Mouse (Mus musculus) heart, adult 9 months (tissue): ENCODE measurements around the gene Micall2.
"Not testable (repeated sequence)": the region's sequence is repeated elsewhere in the genome, so short reads cannot be mapped to it uniquely, and the experiment has no call there.

Source experiments
- DNase-seq, 2 experiments: peaks; one replicate each; pipeline ENCODE4 v3.0.0; 2022; ENCODE audit warnings: low spot score in 2 of 2

Micall2 gene

DNA sequence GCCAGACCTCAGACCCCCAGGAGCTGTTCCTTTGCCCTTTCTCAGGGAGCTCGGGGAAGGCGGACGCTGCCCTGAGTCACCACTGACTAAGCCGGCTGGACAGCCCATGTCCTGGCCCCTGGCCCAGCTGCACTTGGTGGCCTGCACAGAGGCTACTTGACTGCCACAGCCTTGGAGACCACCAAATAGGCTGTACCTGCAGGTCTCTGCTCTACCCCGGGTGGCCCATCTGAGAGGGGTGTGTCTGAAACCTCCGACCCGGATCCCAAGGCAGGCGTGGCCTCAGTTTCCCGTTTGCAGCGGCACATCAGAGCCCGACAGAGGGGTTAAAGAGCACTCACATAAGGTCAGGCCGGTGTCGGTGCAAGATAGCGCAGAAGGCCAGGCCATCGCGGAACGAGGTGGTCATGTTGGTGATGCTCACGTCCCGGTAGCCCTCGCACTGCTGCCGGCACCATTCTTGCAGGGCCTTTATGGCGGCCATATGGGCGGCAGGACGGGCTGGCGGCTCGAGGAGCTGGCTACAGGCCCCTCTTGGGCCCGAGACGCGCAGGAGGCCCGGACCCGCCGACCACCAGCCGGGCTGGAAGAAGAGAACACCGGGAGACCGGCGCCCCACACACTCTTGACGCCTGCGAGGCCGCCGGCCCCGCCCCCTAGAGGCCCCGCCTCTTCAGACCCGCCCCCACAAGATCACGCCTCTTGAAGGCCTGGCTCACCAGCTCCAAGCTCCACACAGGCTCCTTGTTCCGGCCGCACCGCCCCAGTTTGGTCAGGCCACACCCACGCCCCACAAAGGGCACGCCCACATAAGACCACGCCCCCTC is at the start of gene Micall2:
Micall2 (minus strand) TSS at position 660 of the 827 bp plus-strand sequence.
- peak; percentile 98 for DNase-seq

DNA sequence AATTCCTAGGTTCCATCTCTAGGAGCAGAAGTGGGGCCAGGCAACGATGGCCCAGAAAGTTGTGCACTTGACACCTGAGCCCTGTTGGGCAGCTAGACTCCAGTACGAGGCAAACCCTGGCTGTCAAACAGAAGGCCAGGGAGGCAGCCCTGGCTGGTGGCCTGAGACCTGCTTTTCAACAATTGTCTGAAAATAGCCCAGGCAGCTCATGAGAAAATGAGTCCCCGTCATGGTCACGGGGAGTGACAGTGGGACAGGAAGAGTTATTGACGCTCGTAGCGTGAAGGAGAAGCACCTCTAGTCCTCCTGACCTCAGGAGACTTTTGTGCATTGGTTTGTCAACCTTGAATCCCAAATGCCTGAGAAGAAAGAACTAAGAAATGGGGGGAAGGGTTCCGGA is 45.3 kb upstream of the Micall2 start:
- peak; percentile 62 to 73 for DNase-seq

DNA sequence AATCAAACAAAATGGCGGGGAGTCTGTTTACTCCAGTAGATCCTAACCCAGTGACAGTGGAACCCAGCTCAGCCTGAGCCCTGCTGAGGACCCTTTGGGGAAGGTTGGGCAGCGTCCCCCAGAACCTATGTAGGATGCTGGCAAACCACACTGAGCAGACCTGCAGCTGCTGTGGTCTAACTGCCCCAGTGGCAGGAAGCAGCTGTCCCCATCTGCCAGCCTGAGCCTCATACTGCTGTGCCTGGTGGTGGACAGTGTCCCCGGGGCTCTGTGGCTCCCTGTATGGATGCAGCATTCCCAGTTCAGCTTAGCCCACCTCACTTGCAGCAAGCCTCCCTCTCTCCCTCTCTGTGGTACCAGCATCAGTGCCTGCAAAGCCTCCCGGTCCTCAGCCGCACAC is 40.8 kb upstream of the Micall2 start:
- DNase-seq: no peak

DNA sequence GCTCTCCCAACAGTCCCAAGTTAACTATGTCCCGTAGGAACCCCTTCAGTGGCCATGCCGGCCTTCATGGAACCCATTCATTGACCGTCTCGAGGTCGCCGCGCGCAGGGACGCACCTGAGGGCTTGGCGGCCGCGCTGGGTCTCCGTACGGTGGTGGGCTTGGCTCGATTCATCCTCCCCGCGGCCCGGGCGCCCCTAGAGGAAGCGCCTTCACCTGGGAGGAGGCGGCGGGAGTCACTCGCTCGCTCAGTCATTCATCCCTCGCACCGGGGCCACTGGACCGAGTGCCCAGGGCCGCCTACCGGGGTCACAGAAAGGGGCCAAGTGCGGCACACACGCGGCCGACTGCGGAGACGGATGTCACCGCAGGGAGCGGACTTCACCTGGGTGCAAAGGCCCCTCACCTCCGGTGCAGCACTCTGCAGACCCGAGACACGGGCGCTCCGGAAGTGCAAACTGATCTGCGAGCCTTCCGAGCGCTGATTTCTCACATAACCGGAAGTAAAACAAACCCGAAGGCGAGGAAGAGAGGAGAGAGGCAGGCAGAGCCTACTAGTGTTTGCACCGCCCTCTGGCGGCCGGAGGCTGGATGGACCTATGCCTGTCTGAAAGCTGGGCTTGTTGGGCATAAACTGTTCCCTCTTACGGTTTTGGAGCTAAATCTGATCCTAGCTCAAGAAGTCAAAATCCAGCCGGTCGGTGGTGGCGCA is 39.2 kb upstream of the Micall2 start, which contains the start of gene Ints1:
Ints1 (minus strand) TSS at position 459 of the 711 bp plus-strand sequence.
- DNase-seq: peak; percentile 90 to 95

DNA sequence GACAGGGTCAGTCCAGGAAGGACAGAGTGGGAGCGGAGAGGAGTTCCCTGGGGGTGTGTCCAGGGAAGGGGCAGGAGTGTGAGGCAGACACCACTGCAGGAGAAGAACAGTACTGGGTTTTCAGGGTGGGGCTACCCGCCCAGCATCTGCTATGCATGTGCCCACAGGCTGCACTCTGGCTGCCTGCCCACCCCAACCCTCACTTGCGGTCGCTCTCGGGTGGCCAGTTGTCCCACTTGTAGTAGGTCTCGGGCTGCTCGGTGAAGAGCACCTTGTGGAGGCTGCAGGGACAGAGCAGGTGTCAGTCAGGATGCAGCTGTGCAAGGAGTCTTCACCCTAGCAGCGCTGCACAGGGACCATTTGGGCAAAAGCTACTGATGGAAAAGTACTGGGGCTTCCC is 32.1 kb upstream of the Micall2 start:
- no peak for DNase-seq

DNA sequence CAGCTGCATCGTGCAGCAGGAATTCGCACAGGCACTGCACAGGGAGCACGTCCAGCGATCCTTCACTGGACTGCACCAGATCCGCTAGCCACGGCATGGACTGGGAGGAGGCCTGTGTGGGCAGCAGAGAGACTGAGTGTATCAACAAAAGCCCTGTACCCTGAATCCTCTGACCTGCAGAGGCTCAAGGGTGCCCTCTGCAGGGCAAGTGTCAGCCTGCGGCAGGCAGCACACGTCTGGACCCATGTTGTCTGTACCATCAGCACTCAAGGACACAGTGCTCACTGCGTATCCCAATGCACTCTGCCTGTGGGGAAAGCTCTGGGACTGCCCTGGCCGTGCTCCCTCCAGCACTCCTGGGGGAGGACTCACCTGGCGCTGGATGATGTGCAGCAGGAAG is 28.2 kb upstream of the Micall2 start:
- no peak for DNase-seq

DNA sequence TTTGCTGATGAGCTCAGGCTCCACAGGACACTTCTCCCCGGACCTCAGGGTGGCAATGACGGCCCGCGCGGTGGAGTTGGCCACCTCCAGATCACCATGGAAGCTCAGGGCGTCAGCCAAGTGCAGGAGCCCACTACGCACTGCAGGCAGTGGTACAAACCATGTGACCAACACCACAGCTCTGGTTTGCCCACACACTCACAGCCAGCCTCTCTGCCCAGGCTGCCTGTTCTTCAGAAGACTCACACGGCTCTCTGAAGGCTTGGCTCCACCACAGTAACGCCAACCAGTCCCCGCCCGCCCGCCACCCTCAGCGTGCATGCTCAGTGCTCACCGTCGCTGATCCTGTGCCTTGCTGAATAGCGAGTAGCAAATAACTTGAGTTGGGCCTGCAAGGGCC is 22.0 kb upstream of the Micall2 start:
- DNase-seq: no peak

DNA sequence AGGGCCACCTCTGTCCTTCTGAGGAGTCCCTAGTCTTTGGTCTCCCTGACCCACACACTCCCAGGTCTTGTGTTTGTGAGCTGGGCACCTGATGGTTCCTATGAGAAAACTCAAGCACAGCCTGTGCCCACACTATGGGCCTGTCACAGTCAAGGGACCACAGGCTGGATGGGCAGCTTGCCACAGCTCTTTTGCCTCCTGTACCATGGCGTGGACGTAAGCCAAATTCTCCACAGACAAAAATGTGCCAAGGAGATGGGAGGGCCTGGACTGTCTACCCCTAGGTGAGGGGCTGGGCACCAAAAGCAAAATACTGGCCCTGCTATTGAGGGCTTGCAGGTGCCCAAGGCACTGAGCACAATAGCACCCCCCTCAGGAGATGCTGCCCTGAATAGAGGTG is 20.4 kb upstream of the Micall2 start:
- DNase-seq: no peak

DNA sequence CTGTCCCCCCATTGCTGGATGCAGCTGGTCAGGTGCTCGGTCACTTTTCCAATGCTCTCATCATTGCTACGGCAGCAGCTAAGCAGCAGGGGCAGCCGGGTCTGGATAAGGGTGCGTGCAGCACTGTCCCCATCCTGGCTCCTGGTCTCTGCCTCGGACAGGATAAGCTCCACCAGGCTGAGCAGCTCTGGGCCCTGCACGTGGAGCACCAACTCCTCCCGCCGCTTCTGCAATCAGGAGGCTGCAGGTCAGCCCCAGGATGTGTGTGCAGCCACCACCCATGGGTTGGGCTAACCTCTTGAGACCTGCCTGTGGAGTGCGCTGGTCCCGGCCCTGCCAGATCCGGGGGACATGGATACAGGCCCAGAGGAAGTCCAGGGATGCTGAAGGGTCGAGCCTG is 20.0 kb upstream of the Micall2 start:
- DNase-seq: no peak

DNA sequence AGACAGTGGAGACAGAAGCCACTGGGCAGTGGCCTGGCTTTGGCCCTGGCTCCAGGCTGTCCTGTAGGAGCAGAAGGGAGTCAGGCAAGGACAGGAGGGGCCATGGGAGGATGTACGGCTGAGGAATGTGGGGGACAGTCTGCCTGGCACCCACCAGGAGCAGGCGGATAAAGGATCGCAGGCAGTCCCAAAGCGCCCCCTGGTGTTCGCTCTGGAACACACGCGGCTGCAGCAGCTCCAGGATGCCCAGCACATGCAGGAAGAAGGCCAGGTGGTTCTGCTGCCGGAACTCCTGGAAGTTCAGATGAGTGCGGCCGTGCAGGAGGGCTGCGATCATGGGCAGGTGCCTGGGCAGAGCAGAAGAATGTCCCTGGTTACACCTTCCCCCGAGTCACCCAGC is 18.6 kb upstream of the Micall2 start:
- no peak for DNase-seq

DNA sequence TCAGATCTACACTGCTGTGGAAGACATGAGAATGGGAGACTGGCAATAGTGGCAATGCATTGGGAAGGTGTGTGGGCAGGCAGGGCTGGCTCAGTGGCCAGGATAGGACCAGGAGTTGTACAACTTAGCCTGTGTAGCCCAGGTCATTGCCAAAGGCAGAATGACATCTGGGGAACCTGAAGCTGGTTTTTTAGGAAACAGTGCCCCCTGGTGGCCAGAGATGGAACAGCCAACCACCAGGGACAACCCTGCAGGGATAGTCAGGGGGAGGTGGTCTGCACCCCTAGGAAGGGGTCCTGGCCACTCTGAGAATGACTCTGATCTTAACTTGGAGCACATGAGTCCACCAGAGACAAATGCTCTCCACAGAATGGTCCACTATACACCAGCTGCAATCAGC is 14.4 kb upstream of the Micall2 start:
- peak; percentile 39 to 49 for DNase-seq

DNA sequence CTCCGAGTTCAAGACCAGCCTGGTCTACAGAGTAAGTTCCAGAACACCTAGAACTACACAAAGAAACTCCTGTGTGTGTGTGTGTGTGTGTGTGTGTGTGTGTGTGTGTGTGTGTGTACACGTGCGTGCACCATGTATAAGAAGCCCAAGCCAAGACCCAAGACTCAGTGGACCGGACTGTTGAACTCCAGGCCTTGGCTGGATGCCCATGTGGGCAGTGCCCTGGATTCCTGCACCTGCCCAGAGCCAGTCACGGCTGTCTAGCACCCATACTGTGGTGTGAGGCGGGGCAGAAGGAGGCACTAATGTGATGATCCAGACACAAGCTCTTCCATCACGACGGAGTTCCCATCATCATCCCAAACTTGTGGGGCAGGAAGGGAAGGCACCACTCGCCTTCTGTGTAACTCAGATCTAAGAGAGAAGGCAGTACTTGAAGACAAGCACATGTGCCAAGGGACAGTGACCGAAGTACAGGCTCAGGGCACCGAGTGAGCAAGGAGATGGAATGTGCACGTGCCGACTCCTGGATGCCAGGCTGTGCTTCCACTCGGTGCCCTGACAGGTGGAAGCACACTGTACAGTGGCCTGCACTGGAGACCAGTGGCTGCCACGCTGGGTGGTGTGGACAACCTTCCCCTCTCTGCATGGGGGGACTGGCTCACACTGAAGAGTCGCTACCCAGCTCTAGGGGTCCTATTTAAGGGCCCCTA is 13.4 kb upstream of the Micall2 start:
- no peak for DNase-seq

DNA sequence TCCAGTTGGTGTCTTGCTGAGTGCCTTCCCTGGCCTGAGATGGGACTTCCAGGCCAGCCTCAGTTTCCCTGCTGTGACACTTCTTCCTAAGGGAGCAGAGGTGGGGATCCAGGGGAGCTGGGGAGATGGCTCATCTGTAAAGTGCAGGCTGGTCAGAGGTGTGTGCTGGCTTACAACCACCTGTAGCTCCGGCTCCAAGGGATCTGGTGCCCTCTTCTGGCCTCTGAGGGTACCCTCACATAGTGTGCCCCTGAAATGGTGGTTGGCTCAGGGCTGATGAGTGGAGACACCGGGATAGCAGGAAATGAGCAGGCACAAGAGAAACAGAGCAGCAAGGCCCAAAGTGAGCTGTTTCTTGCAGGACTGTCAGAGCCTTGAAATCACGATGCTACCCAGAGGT is 9.6 kb upstream of the Micall2 start:
- peak in 1 of 2 experiments; percentile 36 for DNase-seq

DNA sequence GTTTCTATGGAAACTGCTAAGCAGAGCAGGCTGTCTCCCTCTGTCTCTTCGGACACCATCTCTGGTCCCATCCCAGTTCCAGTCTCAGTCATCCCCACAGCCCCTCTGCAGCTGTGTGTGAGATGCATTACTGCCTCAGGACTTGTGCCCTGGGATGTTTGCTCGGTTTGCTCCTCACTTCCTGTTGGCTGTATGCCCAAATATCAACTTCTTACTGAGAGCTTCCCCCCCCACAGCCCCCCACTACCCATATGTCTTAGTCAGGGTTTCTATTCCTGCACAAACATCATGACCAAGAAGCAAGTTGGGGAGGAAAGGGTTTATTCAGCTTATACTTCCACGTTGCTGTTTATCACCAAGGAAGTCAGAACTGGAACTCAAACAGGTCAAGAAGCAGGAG is 6.5 kb upstream of the Micall2 start:
- not testable (repeated sequence) for DNase-seq

DNA sequence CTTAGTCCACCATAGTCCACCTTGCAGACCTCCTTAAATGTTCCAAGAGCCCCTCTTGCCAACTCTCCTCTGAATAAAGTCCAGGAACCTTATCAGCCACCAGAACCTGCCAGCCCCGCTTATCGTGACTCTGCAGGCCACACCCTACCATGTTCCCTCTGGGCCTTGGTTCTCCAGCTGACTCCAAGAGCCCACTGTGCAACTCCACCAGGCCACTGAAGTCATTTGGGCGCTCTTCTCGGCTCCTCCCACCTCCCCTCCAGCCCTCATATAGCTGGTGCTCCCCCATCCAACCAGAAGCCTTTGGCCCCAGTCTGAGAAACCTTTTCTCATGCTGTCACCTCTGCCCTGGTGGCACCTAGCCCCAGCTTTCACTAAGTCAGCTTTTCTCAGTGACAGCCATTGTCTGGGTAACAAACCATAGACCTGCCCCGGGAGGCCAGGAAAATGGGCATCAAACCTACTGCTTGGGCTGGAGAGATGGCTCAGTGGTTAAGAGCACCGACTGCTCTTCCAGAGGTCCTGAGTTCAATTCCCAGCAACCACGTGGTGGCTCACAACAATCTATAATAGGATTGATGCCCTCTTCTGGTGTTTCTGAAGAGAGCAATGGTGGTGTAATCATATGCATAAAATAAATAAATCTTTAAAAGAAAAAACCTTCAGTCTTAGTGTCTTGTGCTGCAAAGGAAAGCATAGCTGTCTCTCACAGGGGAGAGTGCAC is 2.6 kb upstream of the Micall2 start:
- no peak for DNase-seq

DNA sequence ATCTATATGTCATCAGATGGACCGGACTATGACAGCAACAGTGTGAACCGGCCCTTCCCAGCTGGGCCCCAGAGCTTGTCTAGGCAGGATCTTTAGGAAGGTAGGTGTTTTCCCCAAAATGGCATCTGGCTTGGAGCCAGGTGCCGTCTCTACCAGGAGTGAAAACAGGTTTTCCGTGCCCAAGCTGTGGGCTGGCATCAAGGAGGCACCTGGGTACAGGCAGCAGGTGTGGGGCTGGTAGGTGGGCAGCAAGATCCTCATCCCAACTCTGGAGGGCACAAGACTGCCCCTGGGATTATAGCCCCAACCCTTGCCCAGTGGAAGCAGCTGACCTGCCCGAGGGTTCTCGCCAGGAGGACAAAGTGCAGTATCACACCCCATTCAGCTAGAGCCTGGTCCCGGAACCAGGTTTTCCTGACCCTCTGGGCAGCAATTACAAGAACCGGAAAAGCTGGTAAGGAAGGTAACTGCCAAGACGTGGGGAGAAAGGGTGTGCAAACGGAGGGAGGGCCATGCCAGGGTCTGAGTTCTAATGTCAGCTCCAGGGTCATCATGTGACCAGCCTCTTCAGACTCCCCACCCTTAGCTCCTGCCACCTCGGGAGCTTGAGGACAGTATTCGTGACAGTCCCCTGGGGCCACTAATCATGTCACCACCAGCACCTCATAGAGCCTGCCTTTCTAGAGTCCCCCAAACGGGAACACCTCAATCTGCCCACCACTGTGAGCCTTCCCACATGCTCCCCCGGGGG is 1.9 kb upstream of the Micall2 start:
- DNase-seq: no peak

DNA sequence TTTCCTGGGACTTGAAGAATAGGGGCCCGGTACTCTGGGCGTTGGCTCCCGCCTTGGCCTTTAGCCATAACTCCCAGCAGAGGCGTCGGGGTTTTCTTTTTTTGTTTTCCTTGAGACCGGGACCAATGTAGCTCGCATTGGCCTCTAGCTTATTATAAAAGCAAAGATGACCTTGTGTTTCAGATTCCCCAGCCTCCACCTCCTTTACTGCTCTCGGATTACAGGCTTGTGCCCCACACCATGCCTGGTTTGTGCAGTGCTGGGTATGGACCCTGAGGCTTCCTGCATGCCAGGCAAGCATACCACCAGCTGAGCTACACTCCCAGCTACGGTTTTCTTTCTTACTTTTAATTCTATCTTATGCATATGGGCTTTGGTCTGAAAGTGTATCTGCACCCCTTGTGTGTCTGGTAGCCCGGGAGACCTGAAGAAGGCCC is 386 bp upstream of the Micall2 start:
- DNase-seq: no peak

DNA sequence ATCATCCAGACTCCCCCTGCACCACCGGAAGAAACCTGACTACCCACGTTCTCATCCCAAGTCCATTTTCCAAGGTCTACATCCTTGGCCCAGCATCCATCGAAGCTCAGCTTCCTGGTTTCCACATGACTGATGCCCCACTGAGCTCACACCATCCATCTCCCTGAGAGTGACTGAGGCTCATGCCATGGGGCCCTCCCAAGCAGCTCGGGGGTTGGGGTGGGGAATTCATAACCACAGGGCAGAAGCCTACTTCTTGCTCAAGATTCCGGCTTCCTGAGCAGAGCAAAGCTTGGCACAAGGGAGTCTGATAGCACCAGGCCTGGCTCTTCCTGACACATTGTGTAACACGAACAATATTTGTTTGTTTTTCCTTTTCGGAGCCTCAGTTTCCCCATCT is 1.4 kb downstream of the Micall2 start:
- no peak for DNase-seq

DNA sequence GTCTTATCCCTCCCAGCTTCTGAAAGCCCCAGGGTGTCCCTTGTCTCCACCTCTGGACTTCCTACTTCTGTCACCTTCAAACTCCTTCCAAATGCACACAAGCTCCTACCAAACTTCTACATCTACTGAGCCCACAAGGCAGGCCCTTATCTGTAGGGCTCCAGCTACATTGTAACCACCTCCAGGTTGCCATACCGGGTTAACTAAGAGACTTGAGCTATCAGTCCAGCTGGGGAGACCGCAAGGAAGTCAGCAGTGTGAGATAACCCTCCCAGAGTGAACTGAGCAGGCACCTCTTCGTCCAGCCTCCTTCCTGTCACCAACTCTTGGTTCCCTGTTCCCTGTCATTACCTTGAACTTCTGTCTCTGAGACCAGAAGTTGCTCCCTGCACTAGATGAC is 2.1 kb downstream of the Micall2 start:
- DNase-seq: no peak

DNA sequence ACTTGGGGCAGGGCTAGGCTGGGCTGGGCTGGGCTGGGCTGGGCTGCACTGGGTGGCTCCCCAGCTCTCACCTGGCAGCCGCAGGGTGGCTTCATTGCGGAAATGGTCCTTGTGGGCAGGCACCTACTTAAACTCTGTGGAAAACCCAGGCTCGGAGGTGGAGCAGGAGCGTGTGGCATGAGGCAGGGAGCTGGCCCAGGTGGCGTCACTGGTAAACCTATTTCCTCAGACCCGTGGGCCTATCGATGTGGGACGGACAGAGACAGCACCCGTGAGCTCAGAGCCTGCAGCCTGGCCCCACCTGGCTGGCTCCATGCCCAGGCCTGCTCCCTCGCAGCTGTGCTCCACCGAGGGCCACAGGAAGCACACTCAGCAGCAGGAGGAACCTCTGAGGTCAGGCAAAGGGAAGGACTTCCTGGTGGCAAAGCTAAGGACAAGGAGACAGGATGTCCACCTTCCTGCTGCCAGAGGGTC is 3.5 kb downstream of the Micall2 start:
- peak; percentile 49 to 71 for DNase-seq
